Mouse (Mus musculus) right cerebral cortex, adult 18-20 months (tissue): ENCODE results near the gene Kank3.

Source experiments
- DNase-seq: peaks from one replicate; pipeline ENCODE4 v3.0.0; 2022; ENCODE audit warnings: mixed read lengths

The Kank3 gene

DNA sequence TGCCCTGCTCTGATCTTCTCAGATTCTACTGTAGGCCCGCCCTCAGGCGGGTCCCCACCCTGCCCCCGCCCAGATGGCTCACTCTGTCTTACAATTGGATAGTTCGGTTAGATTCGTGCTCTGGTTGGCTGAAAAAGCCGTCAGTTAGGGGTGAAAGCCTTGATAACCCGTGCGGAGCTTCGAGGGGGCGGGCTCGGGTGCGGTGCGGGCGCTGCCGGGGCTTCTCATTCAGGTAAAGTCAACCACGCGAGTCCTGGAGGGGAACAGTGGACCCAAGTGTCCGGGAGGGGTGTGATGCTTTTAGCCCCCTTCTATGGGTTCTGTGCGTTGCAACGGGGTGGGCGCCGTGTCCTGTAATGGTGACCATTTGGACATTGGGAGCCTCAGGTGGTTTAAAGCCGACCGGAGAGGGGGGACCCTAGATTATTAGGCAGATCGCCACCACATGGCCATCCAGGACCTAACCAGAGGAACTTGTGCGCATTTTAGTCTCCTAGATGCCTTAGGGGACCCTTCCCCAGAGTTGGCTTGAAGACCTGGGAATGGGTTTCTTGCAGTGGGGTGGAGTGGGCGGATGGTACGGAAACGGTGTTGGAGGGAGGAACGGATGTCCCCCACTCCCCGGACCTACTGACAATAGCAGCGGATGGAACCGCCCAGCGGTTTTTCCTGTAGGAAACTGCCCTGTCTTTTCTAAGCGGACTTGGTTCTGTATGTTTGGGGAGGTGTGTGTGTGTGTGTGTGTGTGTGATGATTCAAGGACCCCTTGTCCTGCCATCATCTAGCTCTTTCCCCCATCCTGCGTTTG is at the start of gene Kank3:
Kank3 (plus strand) TSS at position 186 of the 808 bp plus-strand sequence.
- DNase-seq, result peak; percentile 94

- DNase-seq, result no peak
Measured at GRCm38 (mm10) chr17:33766389-33766788, 43.9 kb upstream of the Kank3 start.

- no peak for DNase-seq
Measured at GRCm38 (mm10) chr17:33771617-33772016, 38.7 kb upstream of the Kank3 start.

DNA sequence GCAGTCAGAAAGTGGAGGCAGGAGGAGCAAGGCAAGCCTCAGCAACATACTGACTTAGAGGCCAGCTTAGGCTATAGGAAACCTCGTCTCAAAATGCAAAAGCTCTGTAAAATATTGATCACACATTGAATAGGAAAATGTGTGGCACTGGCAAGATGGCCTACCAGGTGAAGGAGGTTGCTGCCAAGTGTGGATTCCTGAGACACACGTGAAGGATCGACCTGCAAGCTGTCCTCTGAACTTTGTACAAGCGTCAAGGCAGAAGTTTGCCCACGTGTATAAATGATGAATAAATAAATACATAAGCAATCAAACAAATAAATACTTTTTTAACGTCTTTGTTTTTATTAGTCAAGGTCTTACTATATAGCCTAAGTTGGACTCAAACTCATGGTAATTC is 36.9 kb upstream of the Kank3 start:
- DNase-seq, result no peak

DNA sequence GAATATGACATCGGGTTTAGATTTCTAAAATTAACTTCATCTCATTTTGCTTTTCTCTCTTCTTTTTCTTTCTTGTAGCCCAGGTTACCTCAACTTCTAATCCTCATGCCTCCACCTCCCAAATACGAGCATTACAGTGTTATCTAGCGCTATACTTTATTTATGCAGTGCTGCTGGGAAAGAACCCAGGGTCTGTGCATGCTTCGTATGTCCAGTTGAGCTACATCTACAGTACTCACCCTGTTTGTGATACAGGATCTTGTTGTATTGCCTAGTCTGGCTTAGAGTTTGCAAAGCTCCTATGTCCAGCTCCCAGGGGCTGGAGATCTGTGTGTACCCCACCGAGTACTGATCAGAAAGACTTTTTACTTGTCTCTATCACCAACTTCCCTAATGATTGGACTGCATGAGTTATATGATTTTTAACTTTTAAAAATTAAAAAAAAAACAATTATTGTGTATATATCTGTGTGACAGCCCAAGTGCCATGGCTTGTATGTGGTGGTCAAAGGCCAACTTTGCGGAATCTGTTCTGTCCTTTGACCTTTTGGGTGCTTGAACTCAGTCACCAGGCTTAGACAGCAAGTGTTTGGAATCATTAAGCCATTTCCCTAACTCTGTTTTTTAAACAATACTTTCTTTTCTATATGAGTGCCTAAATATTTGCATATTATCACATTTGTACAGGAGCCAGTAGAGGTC is 36.3 kb upstream of the Kank3 start:
- DNase-seq, result no peak

- DNase-seq, result no peak
Measured at GRCm38 (mm10) chr17:33774573-33775155, 35.7 kb upstream of the Kank3 start.

GRCm38 (mm10) chr17:33775287-33775686 is 35.0 kb upstream of the Kank3 start:
- DNase-seq, result no peak

GRCm38 (mm10) chr17:33779271-33779966 is 30.9 kb upstream of the Kank3 start:
- DNase-seq, result peak; percentile 85

- no peak for DNase-seq
Measured at GRCm38 (mm10) chr17:33779967-33780295, 30.4 kb upstream of the Kank3 start.

DNA sequence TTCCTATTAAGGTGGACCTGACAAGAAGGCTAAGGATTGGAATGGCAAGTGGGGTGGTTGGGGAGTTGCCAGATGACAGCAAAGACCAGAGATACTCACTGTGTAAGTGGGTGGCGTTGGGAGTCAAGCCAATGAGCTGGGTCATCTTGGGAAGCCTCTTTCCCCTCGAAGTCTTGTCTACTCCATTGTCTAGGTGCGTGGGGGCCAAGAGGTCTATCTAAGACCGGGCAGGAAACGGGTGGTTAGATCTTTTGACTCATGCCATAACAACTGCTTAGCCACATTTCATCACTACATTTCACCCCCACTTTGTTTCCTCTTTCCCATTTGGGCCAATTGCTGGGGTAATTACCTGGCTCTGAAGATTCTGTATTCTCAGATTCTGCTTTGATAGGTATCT is 29.9 kb upstream of the Kank3 start:
- DNase-seq, result no peak

DNA sequence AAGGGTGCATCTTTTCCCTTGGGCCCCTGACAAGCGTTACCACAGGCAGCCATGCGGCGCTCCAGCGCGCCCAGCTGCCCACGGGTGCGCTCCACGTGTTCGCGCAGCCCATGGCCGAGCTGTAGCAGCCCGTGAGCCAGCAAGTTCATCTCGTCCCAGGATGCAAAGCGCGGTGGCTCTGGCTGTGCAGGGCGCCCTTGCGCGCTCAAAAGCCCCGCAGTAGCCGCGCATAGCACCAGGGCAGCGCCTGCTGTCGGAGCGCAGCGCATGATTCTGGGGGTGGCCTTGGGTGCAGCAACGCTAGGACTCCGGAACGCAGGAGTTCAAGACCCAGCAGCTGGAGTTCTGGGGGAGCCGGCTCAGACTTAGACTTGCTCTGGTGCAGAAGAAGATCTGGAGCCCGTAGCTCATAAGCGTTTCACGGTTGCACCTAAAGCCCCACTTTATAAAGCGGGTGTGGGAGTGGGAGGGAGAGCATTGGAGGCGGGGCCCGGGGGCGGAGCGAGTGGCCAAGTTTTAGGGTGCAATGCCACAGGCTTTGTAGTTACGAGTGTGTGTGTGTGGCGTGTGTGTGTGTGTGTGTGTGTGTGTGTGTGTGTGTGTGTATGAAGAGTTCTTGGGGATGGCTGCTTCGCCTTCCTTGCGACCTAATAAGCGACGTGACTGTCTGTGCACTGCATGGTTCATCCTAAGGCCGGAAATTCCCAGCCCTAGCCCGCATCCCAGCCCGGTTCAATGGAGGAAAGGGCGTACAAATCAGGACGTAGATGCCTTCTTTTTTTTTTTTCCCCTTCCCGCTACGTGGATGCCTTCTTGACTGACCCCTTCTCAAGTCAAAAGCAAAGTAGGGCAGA is 29.0 kb upstream of the Kank3 start, which contains the start of gene Angptl4:
Angptl4 (minus strand) TSS at position 707 of the 854 bp plus-strand sequence.
- DNase-seq, result peak; percentile 54

DNA sequence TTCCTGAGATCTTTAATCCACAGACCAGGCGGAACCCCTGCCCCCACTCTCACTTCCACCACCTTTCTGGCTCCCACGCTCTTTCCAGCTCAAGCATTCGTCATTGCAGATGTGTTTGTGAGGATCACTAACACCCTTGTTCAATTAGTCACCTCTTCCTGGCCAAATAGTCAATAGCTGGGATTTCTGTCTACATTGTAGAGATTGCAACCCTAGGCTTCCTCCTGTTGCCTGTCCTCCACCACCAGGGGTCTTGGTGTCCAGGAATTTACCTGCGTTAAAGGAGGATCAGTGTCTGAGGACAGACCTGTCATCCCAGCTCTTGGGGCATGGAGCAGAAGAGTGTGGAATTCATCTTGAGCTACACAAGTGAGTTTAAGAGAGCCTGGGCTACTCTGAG is 28.3 kb upstream of the Kank3 start:
- no peak for DNase-seq

DNA sequence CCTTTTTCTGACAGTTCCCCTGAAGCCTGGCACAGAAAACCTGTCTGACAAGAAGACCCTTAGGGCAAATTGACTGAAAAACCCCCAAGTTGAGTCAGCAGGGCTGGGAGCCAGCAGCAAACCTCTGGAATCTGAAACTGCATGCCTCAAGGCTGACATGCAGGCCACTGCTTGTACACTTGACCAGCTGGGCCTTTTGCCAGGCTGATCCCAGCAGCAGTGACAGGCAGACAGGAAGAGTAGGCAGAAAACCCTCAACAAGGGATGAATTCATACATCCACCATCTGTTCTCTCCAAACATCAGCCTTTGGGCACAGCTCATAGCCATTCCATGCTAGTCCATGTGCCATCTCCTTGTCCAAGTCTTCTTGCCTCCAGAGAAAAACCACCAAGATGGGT is 26.9 kb upstream of the Kank3 start:
- DNase-seq, result peak; percentile 56

DNA sequence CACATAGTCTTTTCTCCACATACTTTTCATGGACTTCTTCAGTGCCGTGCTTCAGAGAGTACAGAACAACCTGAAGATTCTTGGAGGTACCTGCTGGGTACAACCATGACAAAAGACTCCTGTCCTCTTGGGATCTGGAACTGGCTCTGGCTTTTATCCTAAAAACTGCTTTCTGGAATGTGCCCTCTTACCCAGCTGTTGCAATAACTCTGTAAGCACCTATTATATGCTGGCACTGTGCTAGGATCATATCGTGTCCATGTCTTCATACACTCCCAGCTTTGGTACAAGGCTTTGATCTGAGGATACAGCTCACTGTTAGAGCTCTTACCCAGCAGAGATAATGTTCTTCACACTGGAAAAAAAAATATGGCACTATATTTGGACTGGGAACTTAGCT is 25.4 kb upstream of the Kank3 start:
- DNase-seq, result no peak

GRCm38 (mm10) chr17:33786375-33786774 is 23.9 kb upstream of the Kank3 start:
- peak; percentile 63 for DNase-seq

DNA sequence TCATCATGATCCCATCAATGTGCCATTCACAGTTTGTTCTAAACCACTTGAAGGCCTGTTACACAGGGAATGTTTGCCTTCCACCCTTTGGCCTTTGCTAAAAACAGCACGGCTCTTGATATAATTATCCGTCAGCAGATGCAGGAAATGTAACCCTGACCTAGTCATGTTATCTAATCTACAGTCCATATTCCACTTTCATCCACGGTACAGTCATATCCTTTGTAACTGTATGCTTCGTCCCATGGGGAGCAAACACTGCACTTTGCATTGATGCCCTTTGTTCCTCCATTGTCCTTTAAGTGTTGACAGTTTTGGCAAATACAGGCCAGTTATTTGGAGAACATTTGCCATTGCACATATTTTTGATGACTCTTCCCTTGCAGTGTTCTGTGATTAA is 21.6 kb upstream of the Kank3 start:
- DNase-seq, result no peak

DNA sequence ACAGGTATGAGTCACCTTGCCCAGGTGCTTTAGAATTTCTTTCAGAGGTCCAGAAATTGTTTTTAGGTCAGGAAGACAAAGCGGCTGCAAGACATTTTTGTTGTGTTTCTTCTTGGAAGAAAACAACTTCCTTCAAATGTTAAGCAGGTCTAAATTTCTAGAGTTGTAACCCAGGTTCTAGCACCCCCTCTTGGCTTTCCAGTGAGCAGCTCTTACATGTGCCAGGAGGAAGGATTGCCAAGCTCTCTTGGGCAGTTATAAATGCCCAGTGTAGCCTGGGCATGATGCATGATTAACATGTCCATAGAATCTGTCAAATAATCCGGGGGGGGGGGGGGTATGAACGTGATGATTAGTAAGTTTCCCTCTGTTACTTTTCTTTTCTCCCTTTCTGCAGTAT is 12.0 kb upstream of the Kank3 start:
- DNase-seq, result no peak

GRCm38 (mm10) chr17:33799277-33799676 is 11.0 kb upstream of the Kank3 start:
- DNase-seq, result no peak

DNA sequence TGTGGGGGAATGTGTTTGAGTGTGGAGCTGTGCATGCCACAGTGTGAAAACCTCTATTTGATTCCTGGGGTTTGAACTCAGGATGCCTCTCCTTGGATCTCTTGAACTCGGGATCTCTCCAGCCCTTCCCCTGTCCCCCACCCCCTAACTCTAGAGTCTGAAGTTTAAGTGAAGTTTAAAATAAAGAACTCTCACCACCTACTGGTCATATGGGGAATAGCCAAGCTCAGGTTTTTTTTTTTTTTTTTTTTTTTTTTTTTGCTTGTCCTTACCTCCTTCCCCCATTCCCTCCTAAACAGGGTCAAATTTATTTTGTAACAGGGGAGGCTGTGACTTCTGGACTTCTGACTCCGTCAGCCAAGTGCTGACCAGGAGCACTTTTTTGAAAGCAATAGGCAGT is 8.1 kb upstream of the Kank3 start:
- no peak for DNase-seq

GRCm38 (mm10) chr17:33804205-33804604 is 6.1 kb upstream of the Kank3 start:
- no peak for DNase-seq

GRCm38 (mm10) chr17:33804745-33805144 is 5.6 kb upstream of the Kank3 start:
- DNase-seq, result no peak

GRCm38 (mm10) chr17:33807181-33807888 is 3.0 kb upstream of the Kank3 start:
- DNase-seq, result no peak
